Mouse (Mus musculus): ENCODE measurements around the gene Olfr1185-ps1. TPM values are rescaled to one million over a fixed set of nuclear protein-coding genes. Genes with fewer than 3 reads are reported as not detected.

The Olfr1185-ps1 gene
- not detected for polyA plus RNA-seq (2017; shearing (Covaris generic))

DNA sequence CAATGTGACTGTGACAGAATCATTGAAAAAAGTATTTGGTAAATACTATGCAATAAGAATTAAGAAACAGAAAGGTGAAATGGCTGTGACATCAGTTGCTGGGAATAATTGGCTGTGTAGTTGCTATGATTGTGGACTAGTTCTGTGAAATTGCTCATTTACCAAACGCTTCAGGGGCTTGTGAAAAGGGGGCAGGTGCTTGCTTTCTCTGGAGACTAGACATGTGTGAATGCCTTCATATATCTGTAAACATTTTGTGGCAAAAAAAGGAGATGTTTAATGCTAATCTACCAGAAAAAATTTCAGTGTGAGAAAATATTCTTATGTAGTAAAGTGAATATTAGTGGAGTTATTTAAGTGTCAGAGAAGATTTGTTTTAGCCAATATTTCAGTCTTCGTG, at the start of gene Olfr1185-ps1:
TSS of gene Olfr1185-ps1 (plus strand) at position 301 of the 400 bp plus-strand sequence.

DNA sequence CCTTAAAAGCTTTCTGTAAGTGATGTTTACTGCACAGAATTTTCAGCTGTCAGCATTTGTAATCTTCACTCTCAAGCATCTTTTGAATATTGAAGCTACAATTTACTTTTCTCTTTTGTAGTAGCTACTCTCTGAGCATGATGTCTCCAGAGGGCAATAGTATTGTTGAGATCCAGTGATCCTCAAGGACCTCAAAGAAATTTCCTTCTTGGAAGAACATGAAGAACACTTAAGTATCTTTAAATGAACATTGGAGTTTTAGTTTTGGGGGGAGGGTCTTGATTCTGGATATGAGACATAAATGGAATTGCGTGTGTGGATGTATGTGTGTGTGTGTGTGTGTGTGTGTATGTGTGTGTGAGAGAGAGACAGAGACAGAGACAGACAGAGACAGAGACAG, 44.1 kb upstream of the Olfr1185-ps1 start, which contains the start of gene Gm13757:
TSS of gene Gm13757 (minus strand) at position 101 of the 400 bp plus-strand sequence.

DNA sequence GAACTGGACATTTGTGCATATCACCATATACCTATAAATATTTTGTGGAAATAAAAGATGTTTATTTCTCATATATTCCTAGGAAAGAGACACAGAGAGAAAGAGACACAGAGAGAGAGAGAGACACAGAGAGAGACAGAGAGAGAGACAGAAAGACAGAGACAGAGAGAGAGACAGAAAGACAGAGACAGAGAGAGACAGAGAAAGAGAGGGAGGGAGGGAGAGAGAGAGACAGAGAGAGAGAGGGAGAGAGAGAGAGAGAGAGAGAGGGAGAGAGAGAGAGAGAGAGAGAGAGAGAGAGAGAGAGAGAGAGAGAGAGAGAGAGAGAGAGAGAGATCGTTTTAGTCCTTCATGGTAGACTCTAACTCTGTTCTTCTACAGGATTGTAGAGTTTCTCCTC, 38.6 kb upstream of the Olfr1185-ps1 start, which contains the start of gene Olfr1183:
TSS of gene Olfr1183 (plus strand) at position 301 of the 400 bp plus-strand sequence.

DNA sequence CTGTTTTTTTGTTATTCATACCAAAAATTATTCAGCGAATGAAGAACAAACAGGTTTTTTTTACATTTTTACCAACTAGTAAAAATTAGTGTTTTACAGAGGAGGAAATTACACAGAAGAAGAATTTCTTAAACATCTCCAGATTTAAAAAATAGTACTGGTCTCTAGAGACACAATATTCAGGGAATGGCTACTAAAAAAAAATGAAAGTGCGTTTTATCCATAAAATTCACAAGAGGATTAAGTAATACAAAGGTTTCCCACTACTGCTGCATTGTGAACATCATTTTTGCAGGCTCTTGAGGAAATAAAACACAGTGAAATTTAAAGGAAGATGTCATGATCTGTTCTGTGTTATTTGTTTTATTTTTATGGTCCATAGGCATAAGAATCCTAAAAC, 9.8 kb upstream of the Olfr1185-ps1 start, which contains the start of gene Olfr1184:
TSS of gene Olfr1184 (plus strand) at position 301 of the 400 bp plus-strand sequence.

DNA sequence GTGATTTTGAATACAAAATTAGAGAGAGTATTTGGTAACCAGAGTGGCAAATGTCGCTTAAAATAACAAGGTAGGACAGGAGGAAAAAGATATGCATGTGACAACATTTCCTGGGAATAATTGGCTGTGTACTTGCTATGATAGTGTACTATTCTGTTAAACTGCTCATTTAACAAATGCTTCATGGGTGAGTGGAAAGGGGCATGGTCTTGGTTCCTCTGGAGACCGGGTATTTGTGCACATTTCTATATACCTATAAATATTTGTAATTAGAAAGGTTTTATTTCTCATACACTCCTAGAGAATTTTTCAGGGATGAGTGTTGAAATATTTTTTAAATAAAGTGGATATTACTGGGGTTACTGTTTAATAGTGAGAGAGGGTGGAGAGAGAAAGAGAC, 25.1 kb downstream of the Olfr1185-ps1 start, which contains the start of gene Olfr1186:
TSS of gene Olfr1186 (plus strand) at position 301 of the 400 bp plus-strand sequence.

Other genes starting within 250 kb of the Olfr1185-ps1 start
- gene Olfr1173, start 213.4 kb upstream of the Olfr1185-ps1 start, polyA plus RNA-seq (2017; shearing (Covaris generic)), result not detected
- not detected for gene Olfr1174-ps, start 178.2 kb upstream of the Olfr1185-ps1 start, polyA plus RNA-seq (2017; shearing (Covaris generic))
- not detected for gene Olfr1175-ps, start 166.1 kb upstream of the Olfr1185-ps1 start, polyA plus RNA-seq (2017; shearing (Covaris generic))
- not detected for gene Olfr1176, start 156.6 kb upstream of the Olfr1185-ps1 start, polyA plus RNA-seq (2017; shearing (Covaris generic))
- not detected for gene Olfr1177-ps, start 146.8 kb upstream of the Olfr1185-ps1 start, polyA plus RNA-seq (2017; shearing (Covaris generic))
- not detected for gene Olfr1178, start 106.3 kb upstream of the Olfr1185-ps1 start, polyA plus RNA-seq (2017; shearing (Covaris generic))
- not detected for gene Olfr1179, start 86.9 kb upstream of the Olfr1185-ps1 start, polyA plus RNA-seq (2017; shearing (Covaris generic))
- not detected for gene Olfr1180, start 74.2 kb upstream of the Olfr1185-ps1 start, polyA plus RNA-seq (2017; shearing (Covaris generic))
- gene Olfr1181, start 67.1 kb upstream of the Olfr1185-ps1 start, polyA plus RNA-seq (2017; shearing (Covaris generic)), result not detected
- not detected for gene Gm13757, start 44.2 kb upstream of the Olfr1185-ps1 start, polyA plus RNA-seq (2017; shearing (Covaris generic))
- gene Olfr1183, start 38.5 kb upstream of the Olfr1185-ps1 start, polyA plus RNA-seq (2017; shearing (Covaris generic)), result not detected
- 0.37 TPM for gene Olfr1184, start 9.7 kb upstream of the Olfr1185-ps1 start, polyA plus RNA-seq (2017; shearing (Covaris generic))
- gene Olfr1186, start 25.2 kb downstream of the Olfr1185-ps1 start, polyA plus RNA-seq (2017; shearing (Covaris generic)), result not detected
- gene Olfr1188, start 63.6 kb downstream of the Olfr1185-ps1 start, polyA plus RNA-seq (2017; shearing (Covaris generic)), result not detected
- not detected for gene Olfr1189, start 93.1 kb downstream of the Olfr1185-ps1 start, polyA plus RNA-seq (2017; shearing (Covaris generic))
- not detected for gene Olfr1191-ps1, start 147.2 kb downstream of the Olfr1185-ps1 start, polyA plus RNA-seq (2017; shearing (Covaris generic))
- gene Olfr1192-ps1, start 155.2 kb downstream of the Olfr1185-ps1 start, polyA plus RNA-seq (2017; shearing (Covaris generic)), result 0.12 TPM
- gene Olfr1193, start 182.3 kb downstream of the Olfr1185-ps1 start, polyA plus RNA-seq (2017; shearing (Covaris generic)), result not detected
- not detected for gene Olfr1195, start 195.9 kb downstream of the Olfr1185-ps1 start, polyA plus RNA-seq (2017; shearing (Covaris generic))
- not detected for gene Olfr1196, start 211.3 kb downstream of the Olfr1185-ps1 start, polyA plus RNA-seq (2017; shearing (Covaris generic))
- gene Olfr1197, start 239.0 kb downstream of the Olfr1185-ps1 start, polyA plus RNA-seq (2017; shearing (Covaris generic)), result not detected

All from effector memory CD4-positive, alpha-beta T cell, adult 5 months (primary cell).